Mouse (Mus musculus) gastrocnemius, postnatal 14 days (tissue): ENCODE data around the gene Fam163a. TPM values are rescaled to one million over a fixed set of nuclear protein-coding genes. Genes with fewer than 3 reads are reported as not detected.
"Not testable (repeated sequence)": the region's sequence is repeated elsewhere in the genome, so short reads cannot be mapped to it uniquely, and the experiment has no call there.

Experiments used
- DNase-seq: peaks from one replicate; pipeline ENCODE4 v3.0.0; 2021; ENCODE audit warnings: mixed read lengths
- intact Hi-C: fragments of 180-260 bp; cut with DNase I; formaldehyde crosslinking; loops from one replicate; pipeline ENCODE4 v1.15.1; 2025; ENCODE audit warnings: low total_unique reads
- long read RNA-seq, 2 experiments: library from polyadenylated mRNA; stranded (forward); transcript quantifications; one replicate each; pipeline ENCODE4 v2.0.0; 2021
- total RNA-seq, 2 experiments: library from RNA; stranded (reverse); gene quantifications; 2 replicates each; pipeline ENCODE4 v1.2.3; 2021

Fam163a gene
- not detected for total RNA-seq
- long read RNA-seq, experiment 1: 0 reads
- long read RNA-seq, experiment 2: 0 reads

- intact Hi-C loops: no loop called here
- DNase-seq: no peak
These were observed at the start of gene Fam163a for GRCm38 (mm10) chr1:156204656-156205131. Gene Fam163a, minus strand, starts transcription at chr1:156205026.

- DNase-seq, intact Hi-C loops: not testable (repeated sequence)
These were observed 46.3 kb upstream of the Fam163a start for GRCm38 (mm10) chr1:156251096-156251495.

GRCm38 (mm10) chr1:156247893-156248292, 43.1 kb upstream of the Fam163a start:
- intact Hi-C loops: no loop called here
- no peak for DNase-seq

DNA sequence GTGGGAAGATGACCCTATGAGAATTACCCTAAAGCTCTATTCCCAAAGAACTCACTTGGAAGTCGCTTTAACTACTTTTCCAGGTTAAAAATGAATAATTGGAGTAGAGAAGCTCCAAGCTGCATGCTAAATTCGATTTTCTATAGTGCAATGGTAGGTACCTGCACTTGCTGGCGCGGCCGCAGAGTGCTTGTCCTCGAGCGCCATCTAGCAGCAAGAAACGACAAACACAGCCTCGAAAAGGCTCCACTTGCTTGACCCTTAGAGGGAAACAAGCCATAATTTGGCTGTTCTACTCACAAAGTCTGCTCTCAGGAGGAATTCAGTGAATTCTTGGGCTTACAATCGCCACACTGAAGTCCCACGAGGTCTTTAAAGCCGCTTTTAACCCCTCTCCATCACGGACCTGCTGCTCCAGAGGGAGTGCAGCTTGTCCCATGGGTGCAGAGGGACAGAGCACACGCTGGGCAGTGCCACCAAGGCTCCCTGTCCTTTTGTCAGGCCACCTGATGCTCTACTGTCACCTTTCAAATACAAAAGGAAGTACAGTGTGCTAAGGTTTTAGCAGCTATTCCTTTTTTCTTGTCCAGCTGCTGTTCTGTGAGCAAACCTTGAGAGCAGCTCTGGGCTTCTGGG, 37.0 kb upstream of the Fam163a start:
- peak; percentile 42 for DNase-seq
- intact Hi-C loops: loop anchor here (2.0 kb wide), 1 partner anchor 157 kb away; no protein-coding TSS in a partner anchor

- no peak for DNase-seq
These were observed 36.2 kb upstream of the Fam163a start for GRCm38 (mm10) chr1:156241035-156241434.

GRCm38 (mm10) chr1:156231122-156231521, 26.3 kb upstream of the Fam163a start:
- intact Hi-C loops: no loop called here
- no peak for DNase-seq

More at GRCm38 (mm10) chr1:156241035-156241434, 36.2 kb upstream of the Fam163a start:
- intact Hi-C loops: loop anchor here (2.0 kb wide), 1 partner anchor 156 kb away; no protein-coding TSS in a partner anchor

GRCm38 (mm10) chr1:156230339-156231089, 25.7 kb upstream of the Fam163a start:
- intact Hi-C loops: no loop called here
- DNase-seq: peak; percentile 48

DNA sequence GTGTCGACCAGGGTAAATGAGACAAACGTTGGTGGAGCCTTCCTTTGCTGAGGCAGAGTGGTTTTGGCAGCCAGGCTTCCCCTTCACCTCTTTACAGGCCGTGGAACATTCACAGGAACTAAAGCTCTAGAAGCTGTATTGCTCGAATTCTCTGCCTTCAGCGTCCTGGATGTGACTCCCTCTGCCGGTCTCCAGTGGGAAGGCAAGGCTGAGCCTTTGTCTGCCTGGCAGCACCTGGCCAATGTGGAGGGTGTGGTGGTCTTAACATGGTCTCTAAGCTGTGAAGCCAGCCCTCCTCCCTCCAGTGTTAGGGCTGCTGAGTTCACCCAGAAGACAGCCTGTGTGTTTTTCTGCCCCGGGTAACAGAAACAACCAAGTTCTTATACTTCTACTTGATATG, 24.6 kb upstream of the Fam163a start:
- intact Hi-C loops: loop anchor here (5.0 kb wide), 1 partner anchor 147 kb away; no protein-coding TSS in a partner anchor
- peak; percentile 41 for DNase-seq

- no peak for DNase-seq
- intact Hi-C loops: loop anchor here (5.0 kb wide), 1 partner anchor 146 kb away; no protein-coding TSS in a partner anchor
These were observed 23.9 kb upstream of the Fam163a start for GRCm38 (mm10) chr1:156228728-156229127.

- DNase-seq: no peak
- intact Hi-C loops: loop anchor here (5.0 kb wide), 1 partner anchor 145 kb away; no protein-coding TSS in a partner anchor
These were observed 22.1 kb upstream of the Fam163a start for GRCm38 (mm10) chr1:156226903-156227302.

GRCm38 (mm10) chr1:156222205-156223000, 17.6 kb upstream of the Fam163a start:
- no peak for DNase-seq
- intact Hi-C loops: no loop called here

- intact Hi-C loops: no loop called here
- no peak for DNase-seq
These were observed 16.5 kb upstream of the Fam163a start for GRCm38 (mm10) chr1:156221327-156221726.

GRCm38 (mm10) chr1:156218573-156218972, 13.7 kb upstream of the Fam163a start:
- intact Hi-C loops: no loop called here
- DNase-seq: no peak

DNA sequence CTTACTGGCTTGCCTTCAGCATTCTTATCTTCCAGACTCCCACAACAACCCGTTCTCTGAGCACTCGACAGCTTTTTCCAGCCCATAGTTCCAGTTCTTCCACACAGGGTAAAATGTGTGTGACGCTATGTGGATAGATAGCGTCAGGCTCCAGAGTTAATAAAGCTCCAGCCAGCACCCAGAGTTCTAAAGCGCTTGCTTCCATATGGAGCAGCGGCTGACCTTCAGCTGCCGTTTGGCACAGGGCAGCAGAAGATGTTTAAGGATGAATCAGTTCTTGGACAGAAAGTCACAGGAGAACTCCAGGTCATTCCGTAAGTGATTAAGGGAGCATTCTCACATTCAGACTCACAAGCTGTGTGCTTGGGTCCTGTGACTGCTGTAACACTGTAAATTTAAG, 13.1 kb upstream of the Fam163a start:
- intact Hi-C loops: no loop called here
- no peak for DNase-seq

DNA sequence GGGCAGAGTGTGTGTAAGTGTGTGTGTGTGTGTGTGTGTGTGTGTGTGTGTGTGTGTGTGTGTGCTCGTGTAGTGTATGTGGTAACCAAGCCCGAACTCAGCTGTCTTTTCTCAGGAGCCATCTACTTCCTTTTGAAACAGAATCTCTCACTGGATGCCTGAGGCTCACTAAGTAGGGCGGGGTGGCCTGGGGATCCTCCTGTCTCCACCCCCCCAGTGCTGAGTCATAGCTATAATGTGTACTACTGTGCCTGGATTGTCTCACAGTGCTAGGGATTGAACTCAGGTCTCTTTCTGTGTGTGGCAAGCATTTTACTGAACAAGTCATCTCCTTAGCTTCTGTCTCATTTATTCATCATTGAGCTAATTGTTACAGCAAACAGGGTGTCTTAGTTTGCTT, 12.6 kb upstream of the Fam163a start:
- intact Hi-C loops: no loop called here
- DNase-seq: peak; percentile 42

DNA sequence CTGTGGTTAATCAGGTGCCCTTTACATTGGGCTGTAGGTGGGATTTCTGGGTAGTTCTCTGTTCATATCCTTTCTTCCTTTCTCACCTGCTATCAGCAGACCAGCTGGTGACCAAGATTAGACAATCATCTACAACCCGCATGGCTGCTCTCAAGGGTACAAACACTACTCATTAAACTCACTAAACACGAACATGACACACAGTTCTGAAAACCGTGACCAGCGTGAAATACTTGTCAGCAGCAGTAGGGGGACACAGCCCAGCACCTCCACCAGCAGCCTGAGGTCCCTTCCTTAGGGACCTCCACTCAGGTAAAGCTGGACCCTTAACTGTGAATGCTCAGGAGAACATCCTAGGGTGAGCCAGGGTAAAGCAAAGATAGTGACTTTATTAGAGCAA, 11.4 kb upstream of the Fam163a start:
- DNase-seq: no peak
- intact Hi-C loops: no loop called here

- no peak for DNase-seq
- intact Hi-C loops: no loop called here
These were observed 9.8 kb upstream of the Fam163a start for GRCm38 (mm10) chr1:156214651-156215050.

GRCm38 (mm10) chr1:156212923-156213322, 8.1 kb upstream of the Fam163a start:
- intact Hi-C loops: no loop called here
- no peak for DNase-seq

- intact Hi-C loops: no loop called here
- DNase-seq: no peak
These were observed 7.0 kb upstream of the Fam163a start for GRCm38 (mm10) chr1:156211809-156212317.
